Mouse (Mus musculus) 416B (cell line): ENCODE measurements at regions not wholly inside any gene's neighbourhood (a gene's known extent, or its start where the extent isn't known, plus 50 kb on each side); places are given as distances from the start of the nearest gene placed in this dataset.

Experiments used
- DNase-seq: peaks from one replicate; pipeline ENCODE4 v3.0.0; 2011; ENCODE audit warnings: low read depth

- peak; percentile 61 for DNase-seq
Measured at GRCm38 (mm10) chr10:16171251-16171650, 1453.2 kb upstream of the Gje1 start.

- DNase-seq: peak; percentile 94
Measured at GRCm38 (mm10) chr10:16159542-16159941, 1441.5 kb upstream of the Gje1 start.

GRCm38 (mm10) chr10:16158445-16158844 is 1440.4 kb upstream of the Gje1 start:
- DNase-seq: peak; percentile 60

GRCm38 (mm10) chr10:16156954-16157353 is 1438.9 kb upstream of the Gje1 start:
- no peak for DNase-seq

DNA sequence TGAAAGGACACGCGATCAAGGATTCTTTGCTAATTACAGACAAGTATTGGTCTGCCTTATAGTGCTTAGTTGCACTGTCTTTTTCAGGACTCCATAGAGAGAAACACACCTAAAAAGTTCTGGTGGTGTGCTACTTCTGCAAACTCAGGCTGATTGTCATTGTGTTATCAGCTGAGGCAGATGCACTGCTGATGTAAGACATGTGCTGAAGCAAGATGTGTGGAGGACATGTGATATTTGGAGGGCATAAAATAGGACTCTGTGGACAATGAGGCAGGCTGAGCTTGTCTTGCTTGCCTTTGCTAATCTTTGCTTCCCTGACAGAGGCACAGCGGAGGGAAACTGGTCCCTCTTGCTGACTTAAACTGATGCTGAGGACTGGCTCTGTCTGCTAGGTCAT is 1431.0 kb upstream of the Gje1 start:
- DNase-seq: peak; percentile 44

DNA sequence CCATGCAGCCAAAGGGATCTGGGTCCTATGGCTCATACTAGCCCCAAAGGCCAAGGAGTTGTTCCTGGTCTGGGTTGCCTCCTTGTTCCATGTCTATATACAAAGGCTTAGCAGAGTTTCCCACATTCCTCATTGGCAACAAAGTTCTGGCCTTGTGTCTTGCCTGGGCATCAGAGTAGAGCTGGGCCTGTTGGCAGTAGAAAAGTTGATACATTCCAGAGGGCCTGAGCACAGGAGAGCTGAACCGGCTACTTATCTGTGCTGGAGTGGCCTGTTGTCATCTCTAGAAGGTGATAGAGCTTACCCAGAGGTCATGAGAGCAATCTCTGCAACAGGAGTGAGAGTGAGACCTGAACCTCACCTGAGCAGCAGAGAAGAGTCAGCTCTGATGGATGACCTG is 1427.4 kb upstream of the Gje1 start:
- DNase-seq: no peak

DNA sequence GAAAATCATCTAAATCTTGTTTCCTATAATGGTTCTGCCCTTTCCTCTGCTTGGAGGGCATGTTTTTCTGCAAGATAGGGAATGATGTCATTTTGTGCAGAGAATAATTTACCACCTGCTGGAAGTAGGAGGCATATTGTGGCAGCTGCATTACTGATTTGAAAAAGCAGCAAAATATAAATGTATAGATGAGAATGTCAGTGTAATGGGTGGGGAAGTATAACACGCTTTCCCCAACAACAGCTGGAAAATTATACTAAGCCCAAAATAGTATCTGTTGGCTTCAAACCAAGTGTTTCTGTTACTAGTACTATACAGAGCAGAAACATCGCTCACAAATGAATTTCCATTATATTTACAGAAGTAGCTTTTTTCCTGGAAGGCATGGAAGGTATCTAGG is 1405.9 kb upstream of the Gje1 start:
- DNase-seq: no peak

DNA sequence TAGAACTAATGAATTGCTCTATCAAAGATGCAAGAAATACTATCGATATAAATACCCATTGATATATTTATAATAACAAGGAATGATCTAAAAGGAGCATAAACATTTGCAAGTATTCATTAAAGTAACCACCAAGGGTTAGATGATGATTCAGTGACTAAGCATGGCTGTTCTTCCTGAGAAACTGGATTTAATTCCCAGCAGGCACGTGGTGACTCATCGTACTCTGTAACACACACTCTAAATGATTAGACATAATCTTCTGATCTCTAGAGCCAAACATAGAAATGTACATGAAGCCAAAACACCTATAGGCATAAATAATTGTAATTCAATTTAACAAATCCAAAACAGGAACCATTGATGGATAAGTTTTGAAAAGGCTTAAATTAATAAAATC is 1370.2 kb upstream of the Gje1 start:
- peak; percentile 75 for DNase-seq

GRCm38 (mm10) chr10:16053008-16053407 is 1335.0 kb upstream of the Gje1 start:
- no peak for DNase-seq

GRCm38 (mm10) chr10:16052463-16052889 is 1334.5 kb upstream of the Gje1 start:
- no peak for DNase-seq

DNA sequence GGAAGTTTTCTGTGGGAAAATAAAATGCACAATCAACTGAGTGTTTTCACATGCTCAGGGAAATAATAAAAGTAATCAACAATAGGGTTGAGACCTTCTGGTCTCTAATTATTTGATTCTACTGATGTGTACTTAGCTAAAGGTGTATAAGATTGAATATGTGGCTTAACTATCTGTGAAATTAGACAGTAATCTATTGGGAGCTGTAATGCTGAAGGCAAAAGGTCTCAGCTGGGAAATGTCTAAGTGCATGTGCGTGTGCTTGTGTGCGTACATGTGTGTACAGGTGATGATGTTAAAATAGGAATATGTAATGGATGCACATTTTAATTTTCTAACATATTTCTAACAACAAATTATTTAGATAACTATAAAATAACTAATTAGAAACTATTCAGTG is 1318.2 kb upstream of the Gje1 start:
- DNase-seq: no peak

DNA sequence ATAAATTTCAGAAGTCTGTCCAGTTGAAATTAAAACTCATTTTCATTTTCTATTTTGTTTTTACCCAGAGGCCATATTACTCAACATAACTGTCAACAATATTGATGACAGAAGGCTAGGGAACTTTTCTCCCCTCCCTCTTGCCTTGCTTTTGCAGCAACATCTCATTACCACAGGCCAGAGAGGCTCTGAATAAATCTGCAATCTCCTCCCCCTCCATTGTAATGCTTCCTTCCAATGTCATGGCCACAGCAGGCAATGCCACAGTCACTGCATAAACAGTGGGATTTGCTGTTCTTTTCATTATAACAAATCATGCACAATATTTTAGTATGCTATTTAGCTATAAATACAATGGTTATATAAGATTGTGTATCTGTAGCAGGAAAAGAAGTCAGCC is 1315.1 kb upstream of the Gje1 start:
- DNase-seq: no peak

- peak; percentile 14 for DNase-seq
Measured at GRCm38 (mm10) chr10:16030802-16031201, 1312.8 kb upstream of the Gje1 start.

GRCm38 (mm10) chr10:16014806-16015205 is 1296.8 kb upstream of the Gje1 start:
- DNase-seq: peak; percentile 14

DNA sequence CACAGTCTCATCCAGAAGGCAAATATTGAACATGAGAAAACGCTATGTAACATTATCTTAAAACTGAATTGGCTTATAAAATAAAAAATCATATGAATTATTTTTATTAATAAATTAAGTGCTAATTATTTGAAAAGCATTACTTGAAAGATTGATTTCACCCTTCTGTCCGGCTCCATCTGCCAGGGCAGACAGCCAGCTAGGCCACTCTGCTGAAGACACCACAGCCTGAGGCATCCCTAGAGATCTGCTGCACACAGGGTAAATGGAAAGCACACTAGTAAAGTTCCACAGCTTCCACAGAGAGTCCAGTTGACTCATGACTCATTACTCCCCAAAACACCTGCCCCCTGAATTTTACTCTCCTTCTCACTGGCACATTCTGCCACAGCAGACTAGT is 1283.2 kb upstream of the Gje1 start:
- DNase-seq: no peak

DNA sequence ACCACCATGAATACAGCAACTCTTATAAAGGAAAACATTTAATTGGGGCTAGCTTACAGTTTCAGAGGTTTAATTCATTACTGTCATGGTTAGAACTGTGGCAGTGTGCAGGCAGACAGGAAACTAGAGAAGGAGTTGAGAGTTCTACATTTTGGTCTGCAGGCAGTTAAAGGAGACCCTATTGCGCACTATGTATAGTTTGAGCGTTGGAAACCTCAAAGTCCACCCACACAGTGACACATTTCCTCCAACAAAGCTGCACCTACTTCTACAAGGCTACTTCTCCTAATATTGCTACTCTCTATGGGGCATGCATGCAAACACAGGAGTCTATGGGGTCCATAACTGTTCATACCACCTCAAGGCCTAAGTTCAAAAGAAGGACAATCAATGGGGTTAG is 1275.3 kb upstream of the Gje1 start:
- peak; percentile 86 for DNase-seq
